Mouse (Mus musculus) right cerebral cortex, postnatal 25 days (tissue): ENCODE measurements around the gene Lypd3.
"Not testable (repeated sequence)": the region's sequence is repeated elsewhere in the genome, so short reads cannot be mapped to it uniquely, and the experiment has no call there.

Source experiments
- DNase-seq: peaks from one replicate; pipeline ENCODE4 v3.0.0; 2022

The Lypd3 gene

DNA sequence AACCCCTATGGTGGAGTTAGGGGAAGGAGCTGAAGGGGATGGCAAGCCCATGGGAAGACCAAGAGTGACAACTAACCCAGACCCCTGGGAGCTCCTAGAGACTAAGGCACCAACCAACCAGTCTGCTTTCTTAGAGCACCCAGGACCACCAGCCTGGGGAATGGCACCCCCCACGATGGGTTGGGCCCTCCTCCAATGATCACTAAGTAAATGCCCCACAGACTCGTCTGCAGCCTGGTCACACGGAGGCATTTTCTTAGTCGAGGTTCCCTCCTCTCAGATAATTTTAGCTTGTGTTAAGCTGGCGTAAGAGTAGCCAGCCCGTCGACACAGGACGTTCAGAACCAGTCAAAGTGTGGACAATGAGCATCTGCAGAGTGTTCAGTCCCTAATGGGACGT lies 28.6 kb downstream of the Lypd3 start:
- no peak for DNase-seq

DNA sequence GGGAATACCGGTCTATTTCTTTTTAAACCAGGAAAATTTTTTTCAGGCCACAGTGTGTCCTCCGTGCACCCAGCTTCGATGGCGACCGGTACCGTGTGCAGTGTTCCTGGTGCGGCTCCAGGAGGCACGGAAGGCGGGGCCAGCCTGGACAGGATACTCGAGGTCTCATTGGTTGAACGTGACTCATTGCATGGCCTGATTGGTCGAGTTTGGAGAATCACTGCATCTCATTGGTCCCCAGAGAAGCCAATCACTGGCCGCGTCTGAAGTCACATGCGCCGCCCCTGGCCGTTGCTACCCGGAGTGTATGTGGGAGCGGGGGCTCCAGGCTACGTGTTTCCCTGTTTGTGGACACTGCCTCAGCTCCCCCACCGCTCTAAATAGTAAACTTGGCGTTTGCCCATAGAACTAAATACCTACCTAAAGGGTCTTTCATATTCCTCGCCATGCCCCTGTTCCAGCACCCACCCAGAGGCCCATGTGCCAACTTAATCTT lies 35.6 kb downstream of the Lypd3 start:
- no peak for DNase-seq

DNA sequence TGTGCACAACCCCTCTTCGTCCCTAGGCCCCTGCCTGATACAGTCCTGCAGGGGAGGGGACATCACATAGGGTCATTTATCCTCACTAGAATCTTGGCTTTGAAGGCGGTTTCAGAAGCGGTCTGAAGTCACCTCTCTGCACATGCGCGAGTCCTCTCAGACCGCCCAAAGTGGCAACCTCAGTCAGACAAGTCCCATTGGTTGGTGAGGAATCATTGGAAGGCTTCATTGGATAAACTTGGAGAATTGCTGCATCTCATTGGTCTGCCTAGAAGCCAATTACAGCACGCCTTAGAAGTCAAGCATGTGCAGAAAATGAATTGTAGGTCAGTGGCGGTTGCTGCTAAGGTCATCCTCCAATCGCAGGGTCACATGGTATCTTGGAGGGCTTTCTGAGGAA lies 40.2 kb downstream of the Lypd3 start, which contains the start of gene Tex101:
Gene Tex101 (minus strand): TSS at position 101 of the 400 bp plus-strand sequence.
- no peak for DNase-seq

DNA sequence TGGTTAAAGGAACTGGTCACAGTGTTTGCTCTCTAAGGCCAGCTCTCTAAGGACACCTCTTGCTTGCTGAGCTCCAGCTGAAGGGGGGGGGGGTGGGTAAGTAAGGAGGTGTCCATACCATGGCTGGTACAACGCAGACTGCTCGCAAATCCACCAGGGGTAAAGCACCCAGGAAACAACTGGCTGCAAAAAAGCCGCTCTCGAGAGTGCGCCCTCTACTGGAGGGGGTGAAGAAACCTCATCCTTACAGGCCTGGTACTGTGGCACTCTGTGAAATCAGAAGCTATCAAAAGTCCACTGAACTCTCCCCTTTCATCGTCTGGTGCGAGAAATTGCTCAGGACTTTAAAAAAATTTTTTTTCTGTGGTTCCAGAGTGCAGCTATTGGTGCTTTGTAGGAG lies 47.8 kb downstream of the Lypd3 start:
- DNase-seq, result not testable (repeated sequence)

DNA sequence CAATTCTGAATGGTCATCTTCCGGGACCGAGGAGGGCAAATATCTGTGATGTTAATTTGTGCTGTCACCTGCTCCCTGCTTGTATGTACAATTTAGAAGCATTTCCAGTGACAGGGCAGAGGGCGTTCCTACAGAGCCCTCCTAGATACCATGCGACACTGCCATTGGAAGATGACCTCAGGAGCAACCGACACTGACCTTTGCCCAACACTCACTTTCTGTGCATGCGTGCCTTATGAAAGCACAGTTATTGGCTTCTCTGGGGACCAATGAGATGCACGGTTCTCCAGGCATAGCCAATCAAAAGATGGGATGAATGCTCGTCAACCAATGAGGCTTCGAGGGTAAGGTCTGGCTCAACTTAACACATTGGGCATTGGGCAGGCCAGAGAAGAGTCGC lies 51.2 kb downstream of the Lypd3 start:
- DNase-seq, result not testable (repeated sequence)
